Mouse (Mus musculus): Measurements from ENCODE around the gene Eef1a2. TPM values are rescaled to one million over a fixed set of nuclear protein-coding genes. Genes with fewer than 3 reads are reported as not detected.

The Eef1a2 gene
- polyA plus RNA-seq, 1 experiment from 2014 or later = not detected

- POLR2A ChIA-PET = interaction anchor here (0.6 to 0.8 kb wide), 2 partner anchors 10 to 482 kb away, joined by 3 read pairs; no protein-coding TSS in a partner anchor
- DNase-seq (ENCODE audit: low read depth, low spot score) (no peak), ATAC-seq (no peak)
- in situ Hi-C loops (cut with MboI; ENCODE audit: low pct_unique_long_range_greater_than_20kb) = no loop called here
- H3K27me3 ChIP-seq = peaks cover 43% of the 10 kb centered on the region
- TF ChIP-seq CTCF (IDR thresholded peaks at IDR 0.05) = no peak
- CTCF ChIA-PET = no interaction called here
Observed at GRCm38 (mm10) chr2:181115367-181115766, 41.4 kb downstream of the Eef1a2 start.

GRCm38 (mm10) chr2:181113762-181114361, 43.0 kb downstream of the Eef1a2 start:
- TF ChIP-seq CTCF (IDR thresholded peaks at IDR 0.05) = no peak
- POLR2A ChIA-PET = no interaction called here

GRCm38 (mm10) chr2:181111665-181112064, 45.1 kb downstream of the Eef1a2 start:
- POLR2A ChIA-PET = no interaction called here
- DNase-seq (ENCODE audit: low read depth, low spot score) (no peak), ATAC-seq (no peak)
- no peak for TF ChIP-seq CTCF (IDR thresholded peaks at IDR 0.05)
- CTCF ChIA-PET = no interaction called here
- in situ Hi-C loops (cut with MboI; ENCODE audit: low pct_unique_long_range_greater_than_20kb) = no loop called here
- peaks cover 46% of the 10 kb centered on the region for H3K27me3 ChIP-seq

More at GRCm38 (mm10) chr2:181113762-181114361, 43.0 kb downstream of the Eef1a2 start:
- no peak for ATAC-seq
- peaks cover 31% of the 10 kb centered on the region for H3K27me3 ChIP-seq
- in situ Hi-C loops (cut with MboI; ENCODE audit: low pct_unique_long_range_greater_than_20kb) = no loop called here
- DNase-seq (ENCODE audit: low read depth, low spot score) = no peak
- CTCF ChIA-PET = interaction anchor here (1.1 kb wide), 1 partner anchor 10 kb away, joined by 4 read pairs; no protein-coding TSS in a partner anchor

- DNase-seq (ENCODE audit: low read depth, low spot score) (no peak), ATAC-seq (no peak)
- H3K27me3 ChIP-seq = peaks cover 26% of the 10 kb centered on the region
- in situ Hi-C loops (cut with MboI; ENCODE audit: low pct_unique_long_range_greater_than_20kb) = no loop called here
- POLR2A ChIA-PET = no interaction called here
- CTCF ChIA-PET = no interaction called here
- no peak for TF ChIP-seq CTCF (IDR thresholded peaks at IDR 0.05)
Observed at GRCm38 (mm10) chr2:181104111-181104510, 52.7 kb downstream of the Eef1a2 start.

GRCm38 (mm10) chr2:181102161-181102560, 54.7 kb downstream of the Eef1a2 start:
- no peak for TF ChIP-seq CTCF (IDR thresholded peaks at IDR 0.05)
- DNase-seq (ENCODE audit: low read depth, low spot score) = no peak
- H3K27me3 ChIP-seq = peaks cover 24% of the 10 kb centered on the region
- ChIA-PET CTCF (no interaction called here), POLR2A (no interaction called here)
- in situ Hi-C loops (cut with MboI; ENCODE audit: low pct_unique_long_range_greater_than_20kb) = no loop called here
- ATAC-seq = no peak

GRCm38 (mm10) chr2:181101626-181102025, 55.2 kb downstream of the Eef1a2 start:
- peaks cover 19% of the 10 kb centered on the region for H3K27me3 ChIP-seq
- ChIA-PET POLR2A (no interaction called here), CTCF (no interaction called here)
- no peak for TF ChIP-seq CTCF (IDR thresholded peaks at IDR 0.05)
- ATAC-seq (no peak), DNase-seq (ENCODE audit: low read depth, low spot score) (no peak)
- in situ Hi-C loops (cut with MboI; ENCODE audit: low pct_unique_long_range_greater_than_20kb) = no loop called here

GRCm38 (mm10) chr2:181100087-181100486, 56.7 kb downstream of the Eef1a2 start:
- no peak for ATAC-seq
- no peak for TF ChIP-seq CTCF (IDR thresholded peaks at IDR 0.05)
- DNase-seq (ENCODE audit: low read depth, low spot score) = no peak
- in situ Hi-C loops (cut with MboI; ENCODE audit: low pct_unique_long_range_greater_than_20kb) = no loop called here
- ChIA-PET POLR2A (no interaction called here), CTCF (no interaction called here)
- peaks cover 21% of the 10 kb centered on the region for H3K27me3 ChIP-seq

Other genes with a start within 250 kb of the Eef1a2 start
- 51.7 TPM for gene Ythdf1, start 236.1 kb downstream of the Eef1a2 start, polyA plus RNA-seq (2021)
- gene Birc7, start 228.0 kb downstream of the Eef1a2 start, polyA plus RNA-seq (2021) = not detected
- 0.59 TPM for gene Nkain4, start 202.3 kb downstream of the Eef1a2 start, polyA plus RNA-seq (2021)
- gene Arfgap1, start 189.8 kb downstream of the Eef1a2 start, polyA plus RNA-seq (2021) = 56.2 TPM
- 0.30 TPM for gene Col20a1, start 170.5 kb downstream of the Eef1a2 start, polyA plus RNA-seq (2021)
- 0.05 TPM for gene Chrna4, start 113.5 kb downstream of the Eef1a2 start, polyA plus RNA-seq (2021)
- gene Kcnq2, start 21.7 kb downstream of the Eef1a2 start, polyA plus RNA-seq (2021) = 0.10 TPM
- 61.6 TPM for gene Ppdpf, start 30.2 kb upstream of the Eef1a2 start, polyA plus RNA-seq (2021)
- gene Ptk6, start 45.8 kb upstream of the Eef1a2 start, polyA plus RNA-seq (2021) = not detected
- not detected for gene Srms, start 56.2 kb upstream of the Eef1a2 start, polyA plus RNA-seq (2021)
- gene Fndc11, start 63.0 kb upstream of the Eef1a2 start, polyA plus RNA-seq (2021) = not detected
- 9.4 TPM for gene Helz2, start 85.0 kb upstream of the Eef1a2 start, polyA plus RNA-seq (2021)
- gene Gmeb2, start 131.0 kb upstream of the Eef1a2 start, polyA plus RNA-seq (2021) = 21.3 TPM
- gene Stmn3, start 157.5 kb upstream of the Eef1a2 start, polyA plus RNA-seq (2021) = not detected
- 46.5 TPM for gene Rtel1, start 162.7 kb upstream of the Eef1a2 start, polyA plus RNA-seq (2021)
- gene Zgpat, start 207.9 kb upstream of the Eef1a2 start, polyA plus RNA-seq (2021) = 41.8 TPM
- 44.8 TPM for gene Arfrp1, start 208.4 kb upstream of the Eef1a2 start, polyA plus RNA-seq (2021)
- 22.7 TPM for gene Lime1, start 223.1 kb upstream of the Eef1a2 start, polyA plus RNA-seq (2021)

All from Patski (cell line).